Mouse (Mus musculus) hindbrain, embryonic 15.5 days (tissue): ENCODE results near the gene Rusc2. TPM values are rescaled to one million over a fixed set of nuclear protein-coding genes. Genes with fewer than 3 reads are reported as not detected.

Experiments used
- ATAC-seq: fragments of 200-750 bp; cut with Nextera tagmentation; 2 replicates; pipeline ENCODE4 v1.8.0; 2017; ENCODE audit warnings: low read depth, moderate number of reproducible peaks, moderate TSS enrichment; ENCODE audit not compliant: low FRiP score
- H3K27ac ChIP-seq: fragments of 300-500 bp; sonication (generic); replicated peaks from 2 replicates; pipeline ENCODE4 v1.5.1; 2015; ENCODE audit warnings: mild to moderate bottlenecking, inconsistent platforms
- H3K27me3 ChIP-seq: fragments of 300-500 bp; sonication (generic); 2 replicates; pipeline ENCODE4 v1.6.1; 2015; ENCODE audit warnings: control low read depth, inconsistent platforms
- H3K36me3 ChIP-seq: fragments of 300-500 bp; sonication (generic); 2 replicates; pipeline ENCODE4 v1.6.1; 2015; ENCODE audit warnings: control low read depth, inconsistent platforms
- H3K4me1 ChIP-seq: fragments of 300-500 bp; sonication (generic); replicated peaks from 2 replicates; pipeline ENCODE4 v1.6.1; 2015; ENCODE audit warnings: control low read depth, inconsistent platforms
- H3K4me2 ChIP-seq: fragments of 300-500 bp; sonication (generic); 2 replicates; pipeline ENCODE4 v1.6.1; 2015; ENCODE audit warnings: moderate library complexity, mild to moderate bottlenecking, inconsistent platforms
- H3K4me3 ChIP-seq: fragments of 300-500 bp; sonication (generic); 2 replicates; pipeline ENCODE4 v1.5.1; 2015; ENCODE audit warnings: mild to moderate bottlenecking, inconsistent platforms
- H3K9ac ChIP-seq: fragments of 300-500 bp; sonication (generic); 2 replicates; pipeline ENCODE4 v1.6.1; 2015; ENCODE audit warnings: inconsistent platforms
- H3K9me3 ChIP-seq: fragments of 300-500 bp; sonication (generic); 2 replicates; pipeline ENCODE4 v1.6.1; 2016; ENCODE audit warnings: control low read depth, inconsistent platforms
- whole genome bisulfite sequencing: fragments of 180-500 bp; shearing (Covaris S2); methylation state at CpG from one replicate; pipeline ENCODE4 v1.1.7; 2015; 5-methylcytosine and 5-hydroxymethylcytosine counted together
- polyA plus RNA-seq: library from polyadenylated mRNA; unstranded; fragments of >200 nt; fragmentation: Nextera tagmentation; extraction: Ambion mirVana; gene quantifications from 2 replicates; pipeline ENCODE4 v1.2.1, GENCODE M21; 2015

The Rusc2 gene
- polyA plus RNA-seq, 1 experiment from 2014 or later = 99.5 TPM

DNA sequence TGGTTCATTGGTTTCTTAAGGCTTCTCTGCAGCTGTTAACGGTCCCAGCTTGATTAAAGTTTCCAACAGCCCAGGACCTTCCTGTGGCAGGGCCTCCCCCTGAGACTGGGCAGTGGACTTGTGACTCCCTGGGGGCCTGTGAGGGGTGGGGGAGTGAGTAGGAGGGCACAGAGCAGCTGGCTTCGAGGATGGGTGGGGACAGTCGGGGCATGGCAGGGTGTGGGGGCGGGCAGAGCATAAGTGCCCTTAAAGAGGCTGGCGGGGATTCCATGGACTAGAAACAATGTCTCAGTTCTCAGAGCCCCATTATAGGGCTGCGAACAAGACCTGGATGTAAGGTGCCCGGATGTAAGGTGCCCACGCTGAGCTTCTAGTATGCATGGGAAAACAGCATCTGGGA lies 75.3 kb downstream of the Rusc2 start:
- WGBS = 18% methylated on average over 8 of the region's 8 CpGs
- Histone ChIP-seq H3K4me2 (no peak overlapping the region), H3K36me3 (no peaks in the 10 kb centered on the region), H3K9ac (no peak overlapping the region), H3K4me3 (no peak overlapping the region), H3K27ac (no peak overlapping the region), H3K27me3 (peaks cover 10% of the 10 kb centered on the region; the same call in 1 of the 2 replicates), H3K9me3 (no peaks in the 10 kb centered on the region), H3K4me1 (peaks cover 16% of the 10 kb centered on the region)
- ATAC-seq = no peak

DNA sequence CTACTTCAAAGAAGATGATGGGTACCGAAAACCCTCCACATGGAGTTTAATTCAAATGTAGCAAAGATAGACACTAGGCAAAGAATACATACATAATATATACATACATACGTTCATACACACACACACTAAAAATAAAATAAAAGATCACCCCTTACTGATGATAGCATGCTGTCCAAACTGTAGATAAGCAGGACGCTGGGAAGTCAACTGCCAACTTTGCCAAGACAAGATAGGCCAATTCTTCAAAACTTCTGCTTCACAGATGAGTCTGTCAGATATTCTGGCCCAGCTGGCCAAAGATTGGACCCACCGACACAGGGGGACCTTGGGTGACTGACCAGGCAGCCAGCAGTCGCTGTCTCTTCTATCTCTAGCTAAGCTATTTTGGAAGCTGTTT lies 81.3 kb downstream of the Rusc2 start:
- no peaks in the 10 kb centered on the region for H3K27me3 ChIP-seq
- no peak overlapping the region for H3K27ac ChIP-seq
- no peak overlapping the region for H3K9ac ChIP-seq
- no peak for ATAC-seq
- no peaks in the 10 kb centered on the region for H3K36me3 ChIP-seq
- WGBS = 94% methylated on average over 5 of the region's 5 CpGs
- no peak overlapping the region for H3K4me2 ChIP-seq
- H3K4me1 ChIP-seq = no peaks in the 10 kb centered on the region
- H3K9me3 ChIP-seq = no peaks in the 10 kb centered on the region
- no peak overlapping the region for H3K4me3 ChIP-seq

DNA sequence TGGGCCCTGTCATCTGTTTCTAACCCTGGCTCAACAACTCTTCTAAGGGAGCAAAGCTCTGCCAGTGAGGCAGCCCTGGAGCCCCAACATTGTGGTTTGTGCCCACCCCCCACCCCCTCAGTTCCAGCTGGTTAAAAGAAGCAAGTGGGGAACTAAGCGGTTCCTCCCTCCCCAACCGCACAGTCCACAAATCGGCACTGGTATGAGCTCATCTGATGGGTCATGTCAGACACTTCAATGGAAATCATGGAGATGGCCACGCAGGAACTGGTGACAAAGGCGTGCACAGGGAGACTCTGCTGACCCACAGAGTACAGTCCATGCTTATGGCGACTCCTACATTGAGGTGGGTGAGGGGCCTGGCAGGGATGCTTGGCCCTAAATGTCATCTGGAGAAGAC lies 84.2 kb downstream of the Rusc2 start:
- Histone ChIP-seq H3K4me1 (no peaks in the 10 kb centered on the region), H3K4me2 (no peak overlapping the region), H3K4me3 (no peak overlapping the region), H3K27me3 (no peaks in the 10 kb centered on the region), H3K9me3 (no peaks in the 10 kb centered on the region), H3K36me3 (no peaks in the 10 kb centered on the region), H3K27ac (no peak overlapping the region), H3K9ac (no peak overlapping the region)
- ATAC-seq = no peak
- 88% methylated on average over 6 of the region's 6 CpGs for WGBS

DNA sequence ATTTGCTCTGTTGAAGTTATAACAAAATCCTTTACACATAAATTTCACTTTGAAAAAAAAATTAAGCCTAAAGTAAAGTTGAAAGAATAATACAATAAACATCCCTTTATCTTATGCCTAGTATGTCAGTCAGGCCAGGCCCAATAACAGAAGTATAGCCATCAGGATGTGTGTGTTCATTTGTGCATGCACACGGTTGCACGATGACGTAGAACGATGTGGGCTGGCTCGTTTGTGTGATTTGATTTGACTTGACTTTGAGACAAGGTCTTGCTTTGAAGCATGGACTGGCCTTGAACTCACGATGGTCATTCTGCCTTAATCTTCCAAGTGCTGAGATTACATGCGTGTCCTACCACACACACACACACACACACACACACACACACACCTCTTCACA lies 85.1 kb downstream of the Rusc2 start:
- no peak overlapping the region for H3K9ac ChIP-seq
- no peaks in the 10 kb centered on the region for H3K9me3 ChIP-seq
- no peaks in the 10 kb centered on the region for H3K27me3 ChIP-seq
- no peak for ATAC-seq
- H3K27ac ChIP-seq = no peak overlapping the region
- H3K4me2 ChIP-seq = no peak overlapping the region
- WGBS = 92% methylated on average over 7 of the region's 7 CpGs
- no peak overlapping the region for H3K4me3 ChIP-seq
- no peaks in the 10 kb centered on the region for H3K4me1 ChIP-seq
- H3K36me3 ChIP-seq = no peaks in the 10 kb centered on the region

DNA sequence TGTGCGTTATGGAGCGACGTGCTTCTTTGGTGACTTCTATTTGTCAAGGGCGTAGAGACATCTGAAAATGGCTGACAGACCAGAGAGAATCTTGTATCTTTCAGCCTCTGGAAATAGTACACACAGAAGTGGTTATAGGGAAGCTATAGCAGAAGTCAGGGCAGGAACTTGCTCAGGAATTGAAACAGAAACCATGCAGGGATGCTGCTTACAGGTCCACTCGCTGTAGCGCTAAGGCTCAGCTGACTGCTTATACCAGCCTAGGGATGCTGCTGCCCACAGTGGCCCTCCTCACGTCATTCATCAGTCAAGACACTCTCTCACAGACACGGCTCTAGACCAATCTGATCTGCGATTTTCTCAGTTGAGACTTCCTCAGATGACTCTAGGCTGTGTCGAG lies 88.5 kb downstream of the Rusc2 start:
- Histone ChIP-seq H3K9ac (no peak overlapping the region), H3K9me3 (no peaks in the 10 kb centered on the region), H3K4me2 (no peak overlapping the region), H3K36me3 (no peaks in the 10 kb centered on the region), H3K4me1 (no peaks in the 10 kb centered on the region), H3K4me3 (no peak overlapping the region), H3K27ac (no peak overlapping the region), H3K27me3 (no peaks in the 10 kb centered on the region)
- WGBS = 91% methylated on average over 10 of the region's 10 CpGs
- ATAC-seq = no peak

DNA sequence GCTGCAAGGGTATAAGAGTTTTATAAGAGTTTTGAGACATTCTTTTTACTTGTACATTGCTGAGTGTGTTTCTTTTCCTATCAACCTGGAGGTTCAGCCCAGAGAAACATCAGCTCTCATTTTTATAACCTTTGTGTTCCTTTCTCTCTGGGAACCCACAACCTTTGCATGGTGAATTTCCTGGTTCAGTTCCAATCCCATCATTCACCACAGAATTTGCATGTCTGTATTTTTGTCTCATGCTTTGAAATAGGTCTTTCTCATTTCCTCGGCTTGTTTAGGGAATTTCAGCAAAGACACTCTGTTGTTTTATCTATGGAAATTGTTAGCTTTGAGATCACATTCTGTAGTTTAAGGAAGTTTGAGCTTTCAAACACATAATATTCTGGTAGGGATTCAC lies 91.9 kb downstream of the Rusc2 start:
- Histone ChIP-seq H3K9me3 (no peaks in the 10 kb centered on the region), H3K27ac (no peak overlapping the region), H3K36me3 (no peaks in the 10 kb centered on the region), H3K4me3 (no peak overlapping the region), H3K9ac (no peak overlapping the region), H3K4me1 (0 out of 2 replicates have a peak, but pooled peaks cover 3% of the 10 kb centered on the region), H3K27me3 (no peaks in the 10 kb centered on the region), H3K4me2 (no peak overlapping the region)
- 86% methylated on average over 1 of the region's 1 CpGs for WGBS
- ATAC-seq = no peak

DNA sequence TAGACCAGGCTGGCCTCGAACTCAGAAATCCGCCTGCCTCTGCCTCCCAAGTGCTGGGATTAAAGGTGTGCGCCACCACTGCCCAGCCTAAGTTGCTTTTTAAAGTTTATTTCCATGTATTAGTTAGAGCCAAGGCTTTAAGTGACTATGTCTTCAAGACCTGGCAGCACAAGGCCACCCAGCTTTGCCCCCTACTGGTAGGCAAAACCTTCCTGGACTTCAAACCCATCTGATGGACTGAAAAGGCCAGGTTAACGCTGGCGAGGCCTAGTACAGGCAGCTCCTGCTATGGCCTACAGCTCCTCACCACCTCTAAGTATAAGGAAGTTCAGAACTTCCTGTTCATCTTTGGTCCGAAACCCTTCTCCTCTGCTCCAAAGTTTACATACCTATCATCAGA lies 94.8 kb downstream of the Rusc2 start:
- Histone ChIP-seq H3K9me3 (no peaks in the 10 kb centered on the region), H3K4me3 (no peak overlapping the region), H3K27me3 (no peaks in the 10 kb centered on the region), H3K36me3 (no peaks in the 10 kb centered on the region), H3K4me1 (0 out of 2 replicates have a peak, but pooled peaks cover 3% of the 10 kb centered on the region), H3K4me2 (no peak overlapping the region), H3K27ac (no peak overlapping the region), H3K9ac (no peak overlapping the region)
- WGBS = 88% methylated on average over 6 of the region's 6 CpGs
- no peak for ATAC-seq

Other genes with a start within 250 kb of the Rusc2 start
- 0.74 and 0.77 TPM in 2 replicates for gene Atp8b5, start 114.8 kb upstream of the Rusc2 start, polyA plus RNA-seq
- gene Fam166b, start 47.2 kb downstream of the Rusc2 start, polyA plus RNA-seq = 0.79 and 1.5 TPM in 2 replicates
- 16.2 and 16.8 TPM in 2 replicates for gene Tesk1, start 60.0 kb downstream of the Rusc2 start, polyA plus RNA-seq
- 5.3 and 5.7 TPM in 2 replicates for gene Cd72, start 72.6 kb downstream of the Rusc2 start, polyA plus RNA-seq
- 0.13 TPM in 1 of 2 replicates, not detected in the other for gene Sit1, start 101.8 kb downstream of the Rusc2 start, polyA plus RNA-seq
- gene Ccdc107, start 110.9 kb downstream of the Rusc2 start, polyA plus RNA-seq = 79.2 and 84.0 TPM in 2 replicates
- gene Arhgef39, start 117.7 kb downstream of the Rusc2 start, polyA plus RNA-seq = 8.1 and 8.5 TPM in 2 replicates
- gene Car9, start 125.0 kb downstream of the Rusc2 start, polyA plus RNA-seq = 0.13 and 0.27 TPM in 2 replicates
- 10.9 and 13.3 TPM in 2 replicates for gene Tpm2, start 141.8 kb downstream of the Rusc2 start, polyA plus RNA-seq
- 76.8 and 79.5 TPM in 2 replicates for gene Creb3, start 180.4 kb downstream of the Rusc2 start, polyA plus RNA-seq
- gene Tln1, start 180.7 kb downstream of the Rusc2 start, polyA plus RNA-seq = 66.2 and 69.2 TPM in 2 replicates
- 18.8 and 22.8 TPM in 2 replicates for gene Rgp1, start 196.7 kb downstream of the Rusc2 start, polyA plus RNA-seq
- 55.3 and 63.4 TPM in 2 replicates for gene Gba2, start 196.9 kb downstream of the Rusc2 start, polyA plus RNA-seq
- 1.2 and 1.6 TPM in 2 replicates for gene Msmp, start 202.5 kb downstream of the Rusc2 start, polyA plus RNA-seq
- 13.2 TPM in 2 replicates for gene Npr2, start 250.0 kb downstream of the Rusc2 start, polyA plus RNA-seq